Mouse (Mus musculus): ENCODE measurements around the gene Rdh1. TPM values are rescaled to one million over a fixed set of nuclear protein-coding genes. Genes with fewer than 3 reads are reported as not detected.
"Not testable (repeated sequence)": the region's sequence is repeated elsewhere in the genome, so short reads cannot be mapped to it uniquely, and the experiment has no call there.

Rdh1 gene
- polyA plus RNA-seq, 1 experiment from 2014 or later = 0.12 TPM

DNA sequence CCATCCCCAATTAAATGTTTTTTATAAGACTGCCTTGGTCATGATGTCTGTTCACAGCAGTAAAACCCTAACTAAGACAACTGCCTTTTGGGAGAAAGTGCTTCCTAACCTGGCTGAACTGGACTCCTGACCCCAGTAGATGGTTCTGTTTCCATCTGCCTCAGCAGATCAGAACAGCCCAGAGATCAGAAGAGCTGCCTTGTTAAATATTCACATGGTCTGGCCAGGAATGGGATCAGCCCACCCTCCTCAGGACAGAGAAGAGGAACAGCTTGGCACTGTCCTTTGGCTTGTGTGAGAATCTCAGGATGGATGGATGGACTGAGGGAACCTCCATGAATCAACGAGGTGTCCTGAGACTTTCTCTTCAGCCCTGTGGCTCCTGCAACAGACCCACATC is 39.8 kb downstream of the Rdh1 start:
- Histone ChIP-seq H3K27ac (ENCODE audit: low read depth, low read length) (no peak overlapping the region), H3K9me3 (ENCODE audit: control insufficient read depth) (no peaks in the 10 kb centered on the region), H3K27me3 (replicated peaks; ENCODE audit: control insufficient read depth, insufficient read depth, low read length) (no peaks in the 10 kb centered on the region), H3K4me1 (replicated peaks; ENCODE audit: control insufficient read depth, insufficient read depth, low read length) (no peaks in the 10 kb centered on the region), H3K9ac (ENCODE audit: low read depth, low read length) (no peak overlapping the region), H3K4me3 (ENCODE audit: low read depth, low read length) (no peak overlapping the region), H3K36me3 (ENCODE audit: control insufficient read depth, insufficient read depth) (no peaks in the 10 kb centered on the region), H3K4me2 (replicated peaks; ENCODE audit: low read depth) (no peak overlapping the region)
- no peak for TF ChIP-seq CTCF (IDR thresholded peaks at IDR 0.05; ENCODE audit: low read depth)
- ATAC-seq = no peak
- WGBS = 60% methylated on average over 1 of the region's 1 CpGs

DNA sequence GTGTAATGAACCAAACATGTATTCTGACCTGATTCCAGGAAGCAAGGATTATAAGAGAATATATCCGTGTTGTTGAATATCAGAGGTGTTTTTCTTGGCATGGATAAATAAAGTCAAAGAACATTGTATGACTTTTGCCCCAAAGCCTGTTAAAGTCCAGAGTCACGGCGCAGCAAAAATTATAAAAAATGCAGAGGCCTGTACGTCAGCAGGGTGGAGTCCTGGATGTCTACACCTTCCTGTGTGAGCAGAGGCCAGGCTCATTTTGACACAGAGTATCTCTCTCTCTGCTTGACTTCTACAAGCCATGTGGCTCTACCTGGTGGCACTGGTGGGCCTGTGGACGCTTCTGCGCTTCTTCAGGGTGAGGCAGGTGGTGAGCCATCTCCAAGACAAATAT is 41.4 kb downstream of the Rdh1 start, which contains the start of gene Rdh16:
Rdh16 (plus strand) TSS at position 262 of the 400 bp plus-strand sequence.
- no peak within 1 kb of the TSS for H3K4me2 ChIP-seq (replicated peaks; ENCODE audit: low read depth)
- no peak within 1 kb of the TSS for H3K27ac ChIP-seq (ENCODE audit: low read depth, low read length)
- no peak for TF ChIP-seq CTCF (IDR thresholded peaks at IDR 0.05; ENCODE audit: low read depth)
- ATAC-seq = no peak
- no peaks in the 10 kb centered on the region for H3K27me3 ChIP-seq (replicated peaks; ENCODE audit: control insufficient read depth, insufficient read depth, low read length)
- no peaks in the 10 kb centered on the region for H3K9me3 ChIP-seq (ENCODE audit: control insufficient read depth)
- H3K4me3 ChIP-seq (ENCODE audit: low read depth, low read length) = no peak within 1 kb of the TSS
- H3K4me1 ChIP-seq (replicated peaks; ENCODE audit: control insufficient read depth, insufficient read depth, low read length) = no peaks in the 10 kb centered on the region
- 81% methylated on average over 6 of the region's 6 CpGs for WGBS
- no peaks in the 10 kb centered on the region for H3K36me3 ChIP-seq (ENCODE audit: control insufficient read depth, insufficient read depth)
- H3K9ac ChIP-seq (ENCODE audit: low read depth, low read length) = no peak within 1 kb of the TSS

DNA sequence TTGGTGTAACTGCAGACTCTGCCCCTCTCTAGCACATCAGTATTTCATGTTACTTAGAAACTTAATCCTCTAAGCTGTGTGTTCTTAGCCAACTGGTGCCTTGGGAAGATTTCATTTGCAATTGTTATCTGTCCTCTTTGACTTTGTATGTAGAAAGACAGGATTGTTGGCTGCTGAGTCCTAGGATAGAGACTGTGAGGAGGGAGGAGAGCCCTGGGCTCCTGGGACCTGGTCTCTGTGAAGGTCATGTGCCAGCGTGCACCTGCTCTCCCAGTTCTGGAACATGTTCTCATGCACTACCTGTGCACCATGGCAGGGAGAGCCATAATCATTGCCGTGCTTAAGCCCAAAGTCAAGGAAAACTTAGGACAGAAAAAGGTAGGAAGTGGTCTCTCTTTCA is 42.1 kb downstream of the Rdh1 start:
- no peak overlapping the region for H3K27ac ChIP-seq (ENCODE audit: low read depth, low read length)
- WGBS = 81% methylated on average over 2 of the region's 2 CpGs

DNA sequence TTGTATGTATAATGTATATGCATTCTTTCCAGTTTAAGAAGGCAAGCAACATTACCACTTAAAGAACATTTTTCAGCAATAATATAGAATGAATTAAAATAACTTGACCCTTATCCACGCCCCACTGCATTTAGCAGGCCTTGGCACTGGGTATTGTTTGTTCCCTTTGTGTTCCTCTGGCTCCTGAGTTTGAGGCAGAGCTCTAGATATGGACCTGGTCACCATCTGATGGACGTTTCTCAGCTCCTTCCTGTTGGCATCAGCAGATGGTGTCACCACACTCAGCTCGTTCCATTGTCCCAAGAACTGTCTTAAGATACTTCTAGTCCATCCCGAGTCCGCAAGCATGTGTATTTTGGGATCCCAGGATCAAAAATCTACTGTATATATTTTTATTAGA is 42.7 kb downstream of the Rdh1 start:
- Histone ChIP-seq H3K9ac (ENCODE audit: low read depth, low read length) (no peak overlapping the region), H3K36me3 (ENCODE audit: control insufficient read depth, insufficient read depth) (no peaks in the 10 kb centered on the region), H3K4me2 (replicated peaks; ENCODE audit: low read depth) (no peak overlapping the region), H3K4me3 (ENCODE audit: low read depth, low read length) (no peak overlapping the region), H3K4me1 (replicated peaks; ENCODE audit: control insufficient read depth, insufficient read depth, low read length) (no peaks in the 10 kb centered on the region), H3K27me3 (replicated peaks; ENCODE audit: control insufficient read depth, insufficient read depth, low read length) (no peaks in the 10 kb centered on the region), H3K27ac (ENCODE audit: low read depth, low read length) (no peak overlapping the region), H3K9me3 (ENCODE audit: control insufficient read depth) (no peaks in the 10 kb centered on the region)
- ATAC-seq = no peak
- 77% methylated on average over 5 of the region's 5 CpGs for WGBS
- TF ChIP-seq CTCF (IDR thresholded peaks at IDR 0.05; ENCODE audit: low read depth) = no peak

More for the DNA sequence above, 42.1 kb downstream of the Rdh1 start:
- TF ChIP-seq CTCF (IDR thresholded peaks at IDR 0.05; ENCODE audit: low read depth) = no peak
- H3K4me1 ChIP-seq (replicated peaks; ENCODE audit: control insufficient read depth, insufficient read depth, low read length) = no peaks in the 10 kb centered on the region
- H3K4me3 ChIP-seq (ENCODE audit: low read depth, low read length) = no peak overlapping the region
- no peaks in the 10 kb centered on the region for H3K36me3 ChIP-seq (ENCODE audit: control insufficient read depth, insufficient read depth)
- H3K27me3 ChIP-seq (replicated peaks; ENCODE audit: control insufficient read depth, insufficient read depth, low read length) = no peaks in the 10 kb centered on the region
- H3K9me3 ChIP-seq (ENCODE audit: control insufficient read depth) = no peaks in the 10 kb centered on the region
- no peak overlapping the region for H3K4me2 ChIP-seq (replicated peaks; ENCODE audit: low read depth)
- H3K9ac ChIP-seq (ENCODE audit: low read depth, low read length) = no peak overlapping the region
- ATAC-seq = no peak

DNA sequence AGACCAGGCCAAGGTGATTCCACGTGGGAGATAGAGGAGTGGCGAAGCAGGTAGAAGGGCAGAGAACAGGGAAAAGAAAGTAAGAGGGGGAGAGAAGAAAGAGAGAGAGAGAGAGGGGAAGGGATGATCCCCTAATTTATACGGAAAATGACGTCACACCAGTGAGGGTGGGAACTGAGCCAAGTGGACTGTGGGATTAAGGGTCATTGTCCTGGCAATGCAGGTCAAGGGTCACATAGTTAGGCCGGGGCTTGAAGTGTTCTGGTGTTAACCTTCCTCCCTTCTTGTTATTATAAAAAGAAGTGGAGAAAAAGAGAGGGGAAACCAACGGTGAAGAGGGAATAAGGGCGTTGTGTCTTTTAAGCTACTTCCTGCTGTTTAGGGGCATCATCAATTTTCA is 44.9 kb downstream of the Rdh1 start:
- no peak for ATAC-seq
- 64% methylated on average over 7 of the region's 7 CpGs for WGBS
- no peak for TF ChIP-seq CTCF (IDR thresholded peaks at IDR 0.05; ENCODE audit: low read depth)
- H3K27ac ChIP-seq (ENCODE audit: low read depth, low read length) = no peak overlapping the region
- no peak overlapping the region for H3K4me3 ChIP-seq (ENCODE audit: low read depth, low read length)
- H3K4me2 ChIP-seq (replicated peaks; ENCODE audit: low read depth) = no peak overlapping the region
- H3K4me1 ChIP-seq (replicated peaks; ENCODE audit: control insufficient read depth, insufficient read depth, low read length) = no peaks in the 10 kb centered on the region
- H3K36me3 ChIP-seq (ENCODE audit: control insufficient read depth, insufficient read depth) = no peaks in the 10 kb centered on the region
- no peaks in the 10 kb centered on the region for H3K27me3 ChIP-seq (replicated peaks; ENCODE audit: control insufficient read depth, insufficient read depth, low read length)
- no peaks in the 10 kb centered on the region for H3K9me3 ChIP-seq (ENCODE audit: control insufficient read depth)
- H3K9ac ChIP-seq (ENCODE audit: low read depth, low read length) = no peak overlapping the region

DNA sequence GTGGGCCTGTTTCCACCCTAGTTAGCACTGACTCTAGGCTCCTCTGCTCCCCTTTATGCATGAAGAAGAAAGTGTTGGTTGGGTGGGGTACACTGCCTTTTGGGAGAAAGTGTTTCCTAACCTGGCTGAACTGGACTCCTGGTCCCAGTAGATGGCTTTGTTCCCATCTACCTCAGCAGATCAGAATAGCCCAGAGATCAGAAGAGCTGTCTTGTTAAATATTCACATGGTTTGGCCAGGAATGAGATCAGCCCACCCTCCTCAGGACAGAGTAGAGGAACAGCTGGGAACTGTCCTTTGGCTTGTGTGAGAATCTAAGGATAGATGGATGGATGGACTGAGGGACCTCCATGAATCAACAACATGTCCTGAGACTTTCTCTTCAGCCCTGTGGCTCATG is 56.4 kb downstream of the Rdh1 start:
- Histone ChIP-seq H3K4me2 (replicated peaks; ENCODE audit: low read depth) (no peak overlapping the region), H3K27me3 (replicated peaks; ENCODE audit: control insufficient read depth, insufficient read depth, low read length) (no peaks in the 10 kb centered on the region), H3K9ac (ENCODE audit: low read depth, low read length) (no peak overlapping the region), H3K4me1 (replicated peaks; ENCODE audit: control insufficient read depth, insufficient read depth, low read length) (no peaks in the 10 kb centered on the region), H3K27ac (ENCODE audit: low read depth, low read length) (no peak overlapping the region), H3K4me3 (ENCODE audit: low read depth, low read length) (no peak overlapping the region), H3K9me3 (ENCODE audit: control insufficient read depth) (no peaks in the 10 kb centered on the region), H3K36me3 (ENCODE audit: control insufficient read depth, insufficient read depth) (no peaks in the 10 kb centered on the region)
- no peak for ATAC-seq
- TF ChIP-seq CTCF (IDR thresholded peaks at IDR 0.05; ENCODE audit: low read depth) = no peak

DNA sequence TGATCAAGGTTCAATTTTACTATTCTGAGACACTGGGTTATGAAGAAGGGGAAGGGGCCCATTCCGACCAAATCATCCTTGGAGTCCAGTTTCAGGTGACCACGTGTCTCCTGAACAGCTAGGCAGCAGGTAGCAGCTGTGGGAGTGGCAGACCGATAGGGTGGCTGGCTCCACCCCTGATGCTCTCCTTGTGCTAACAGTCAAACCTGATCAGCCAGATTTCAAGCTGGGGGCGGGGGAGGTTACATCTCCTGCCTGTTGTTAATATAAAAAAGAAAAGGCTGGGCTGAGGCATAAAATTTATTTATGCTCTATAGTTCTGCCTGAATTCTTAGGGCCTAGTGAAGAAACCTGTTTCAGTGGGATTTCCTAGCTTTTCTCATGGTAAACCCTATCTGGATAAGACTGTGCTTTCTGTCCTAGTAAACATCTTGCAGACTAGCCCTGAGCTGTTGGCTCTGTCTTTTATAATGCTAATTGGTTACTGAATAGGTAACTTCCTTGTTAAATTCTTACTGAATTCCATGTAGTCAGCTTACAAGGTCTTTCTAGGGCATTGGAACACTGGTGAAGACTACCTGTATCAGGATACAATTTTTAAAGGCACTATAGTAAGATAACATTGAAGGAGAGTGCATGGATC is 57.9 kb downstream of the Rdh1 start:
- H3K9me3 ChIP-seq (ENCODE audit: control insufficient read depth); H3K4me2 ChIP-seq (replicated peaks; ENCODE audit: low read depth); H3K36me3 ChIP-seq (ENCODE audit: control insufficient read depth, insufficient read depth); ATAC-seq; H3K9ac ChIP-seq (ENCODE audit: low read depth, low read length); H3K27me3 ChIP-seq (replicated peaks; ENCODE audit: control insufficient read depth, insufficient read depth, low read length); H3K27ac ChIP-seq (ENCODE audit: low read depth, low read length); H3K4me1 ChIP-seq (replicated peaks; ENCODE audit: control insufficient read depth, insufficient read depth, low read length); H3K4me3 ChIP-seq (ENCODE audit: low read depth, low read length): not testable (repeated sequence)
- WGBS = 52% methylated on average over 4 of the region's 4 CpGs

Other genes with a start within 250 kb of the Rdh1 start
- gene Ndufa4l2, start 244.8 kb upstream of the Rdh1 start, polyA plus RNA-seq (2015; fragmentation: Nextera tagmentation; extraction: Ambion mirVana) = 19.9 and 21.9 TPM in 2 replicates
- gene Shmt2, start 237.3 kb upstream of the Rdh1 start, polyA plus RNA-seq (2015; fragmentation: Nextera tagmentation; extraction: Ambion mirVana) = 26.2 and 26.7 TPM in 2 replicates
- 2.9 and 4.5 TPM in 2 replicates for gene Nxph4, start 225.2 kb upstream of the Rdh1 start, polyA plus RNA-seq (2015; fragmentation: Nextera tagmentation; extraction: Ambion mirVana)
- 28.9 and 33.4 TPM in 2 replicates for gene Lrp1, start 138.6 kb upstream of the Rdh1 start, polyA plus RNA-seq (2015; fragmentation: Nextera tagmentation; extraction: Ambion mirVana)
- gene Stat6, start 116.7 kb upstream of the Rdh1 start, polyA plus RNA-seq (2015; fragmentation: Nextera tagmentation; extraction: Ambion mirVana) = 27.1 and 29.2 TPM in 2 replicates
- gene Nemp1, start 92.8 kb upstream of the Rdh1 start, polyA plus RNA-seq (2015; fragmentation: Nextera tagmentation; extraction: Ambion mirVana) = 2.9 and 3.2 TPM in 2 replicates
- gene Nab2, start 91.2 kb upstream of the Rdh1 start, polyA plus RNA-seq (2015; fragmentation: Nextera tagmentation; extraction: Ambion mirVana) = 3.9 and 4.2 TPM in 2 replicates
- 73.8 and 80.3 TPM in 2 replicates for gene Myo1a, start 54.6 kb upstream of the Rdh1 start, polyA plus RNA-seq (2015; fragmentation: Nextera tagmentation; extraction: Ambion mirVana)
- not detected in 2 replicates for gene Tac2, start 35.2 kb upstream of the Rdh1 start, polyA plus RNA-seq (2015; fragmentation: Nextera tagmentation; extraction: Ambion mirVana)
- 1.3 and 1.6 TPM in 2 replicates for gene Zbtb39, start 20.2 kb upstream of the Rdh1 start, polyA plus RNA-seq (2015; fragmentation: Nextera tagmentation; extraction: Ambion mirVana)
- gene Gpr182, start 8.0 kb upstream of the Rdh1 start, polyA plus RNA-seq (2015; fragmentation: Nextera tagmentation; extraction: Ambion mirVana) = 0.81 and 1.2 TPM in 2 replicates
- 0.10 and 0.43 TPM in 2 replicates for gene Rdh16f1, start 66 bp downstream of the Rdh1 start, polyA plus RNA-seq (2015; fragmentation: Nextera tagmentation; extraction: Ambion mirVana)
- 2.2 and 2.3 TPM in 2 replicates for gene Rdh9, start 16.7 kb downstream of the Rdh1 start, polyA plus RNA-seq (2015; fragmentation: Nextera tagmentation; extraction: Ambion mirVana)
- 0.07 TPM in 1 of 2 replicates, not detected in the other for gene Rdh16, start 41.4 kb downstream of the Rdh1 start, polyA plus RNA-seq (2015; fragmentation: Nextera tagmentation; extraction: Ambion mirVana)
- not detected in 2 replicates for gene Rdh19, start 90.2 kb downstream of the Rdh1 start, polyA plus RNA-seq (2015; fragmentation: Nextera tagmentation; extraction: Ambion mirVana)
- 0.24 and 0.39 TPM in 2 replicates for gene Rdh16f2, start 106.8 kb downstream of the Rdh1 start, polyA plus RNA-seq (2015; fragmentation: Nextera tagmentation; extraction: Ambion mirVana)
- 1.1 and 1.2 TPM in 2 replicates for gene Rdh7, start 129.1 kb downstream of the Rdh1 start, polyA plus RNA-seq (2015; fragmentation: Nextera tagmentation; extraction: Ambion mirVana)
- 0.09 TPM in 1 of 2 replicates, not detected in the other for gene Sdr9c7, start 138.8 kb downstream of the Rdh1 start, polyA plus RNA-seq (2015; fragmentation: Nextera tagmentation; extraction: Ambion mirVana)
- 0.74 and 0.86 TPM in 2 replicates for gene Hsd17b6, start 247.9 kb downstream of the Rdh1 start, polyA plus RNA-seq (2015; fragmentation: Nextera tagmentation; extraction: Ambion mirVana)

Measured in intestine, postnatal 0 days (tissue).